Mouse (Mus musculus): ENCODE measurements around the gene Mrpl27. TPM values are rescaled to one million over a fixed set of nuclear protein-coding genes. Genes with fewer than 3 reads are reported as not detected.

Mrpl27 gene
- polyA plus RNA-seq (2014; fragmentation: Illumina TruSeq; extraction: RNeasy Lipid Tissue Mini Kit (QIAGEN cat#74804); ENCODE audit: low read depth, low replicate concordance): 31.7 TPM

DNA sequence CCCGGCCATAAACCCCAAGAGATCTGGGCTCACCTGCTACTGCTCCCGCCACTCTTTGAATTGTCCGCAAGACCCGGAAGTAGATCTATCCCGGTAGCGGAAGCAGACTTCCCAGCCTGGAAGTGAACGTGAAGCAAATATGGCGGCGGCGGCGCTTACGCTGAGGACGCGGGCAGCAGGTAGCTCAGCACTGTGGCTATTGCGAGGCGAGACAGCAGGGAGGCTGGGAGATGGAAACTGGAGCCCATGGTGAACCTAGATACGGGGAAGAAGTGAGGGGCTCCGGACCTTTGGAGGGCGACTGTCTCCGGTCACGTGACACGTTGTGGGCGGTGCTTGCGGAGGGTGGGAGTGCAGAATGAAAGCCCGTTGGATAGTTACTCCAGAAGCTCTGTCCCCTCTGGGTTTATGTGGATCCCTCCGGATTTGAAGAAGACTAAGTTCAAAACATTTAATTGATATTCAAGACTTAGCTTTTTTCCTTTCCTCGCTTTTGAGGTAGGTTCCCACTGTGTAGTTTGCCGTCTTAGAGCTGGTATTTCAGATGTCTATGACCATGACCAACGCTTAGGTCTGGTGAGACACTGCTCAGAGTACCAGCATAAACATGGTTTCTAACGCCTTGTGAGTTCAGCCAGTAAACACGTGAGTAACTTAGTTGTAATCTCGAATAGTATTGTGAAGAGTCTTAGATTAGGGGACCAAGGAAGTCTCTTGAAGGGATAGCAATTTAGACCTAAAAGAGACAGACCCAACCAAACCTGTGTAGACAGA, at the start of gene Mrpl27, which contains the start of gene Eme1:
Gene Mrpl27 (plus strand): TSS at position 105 of the 774 bp plus-strand sequence.
Gene Eme1 (minus strand): TSS at position 302 of the 774 bp plus-strand sequence.

DNA sequence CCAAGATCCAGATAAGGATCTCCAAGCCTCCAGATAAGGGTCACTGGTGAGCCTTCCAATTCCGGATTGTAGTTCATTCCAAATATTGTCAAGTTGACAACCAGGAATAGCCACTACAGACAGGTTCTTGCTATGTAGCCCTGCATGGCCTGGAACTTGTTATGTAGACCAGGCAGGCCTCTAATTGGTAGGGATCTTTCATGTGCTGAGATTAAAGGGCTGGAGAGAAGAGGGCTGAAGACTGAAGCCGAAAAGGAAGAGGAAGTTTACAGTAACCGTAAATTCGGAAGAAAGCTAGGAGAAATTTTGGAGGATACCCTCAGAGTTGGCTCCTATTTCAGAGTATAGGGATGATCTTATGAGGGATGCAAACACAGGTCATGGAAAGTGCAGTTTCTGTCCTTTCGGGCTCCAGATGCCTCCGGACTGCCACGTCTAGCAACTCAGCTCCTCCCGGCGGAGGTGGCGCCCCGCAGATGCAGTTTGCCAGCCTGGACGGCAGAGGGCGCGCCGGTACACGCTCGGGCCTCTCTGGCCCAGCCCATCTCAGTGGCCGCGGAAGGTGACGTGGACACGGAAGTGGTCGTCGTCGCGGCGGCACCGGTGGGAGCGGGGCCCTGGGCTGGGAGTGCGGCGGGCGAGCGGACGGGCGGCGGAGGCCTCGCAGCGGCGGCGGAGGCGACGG, 24.2 kb upstream of the Mrpl27 start, which contains the start of gene Lrrc59:
Gene Lrrc59 (plus strand): TSS at position 569 of the 685 bp plus-strand sequence.

DNA sequence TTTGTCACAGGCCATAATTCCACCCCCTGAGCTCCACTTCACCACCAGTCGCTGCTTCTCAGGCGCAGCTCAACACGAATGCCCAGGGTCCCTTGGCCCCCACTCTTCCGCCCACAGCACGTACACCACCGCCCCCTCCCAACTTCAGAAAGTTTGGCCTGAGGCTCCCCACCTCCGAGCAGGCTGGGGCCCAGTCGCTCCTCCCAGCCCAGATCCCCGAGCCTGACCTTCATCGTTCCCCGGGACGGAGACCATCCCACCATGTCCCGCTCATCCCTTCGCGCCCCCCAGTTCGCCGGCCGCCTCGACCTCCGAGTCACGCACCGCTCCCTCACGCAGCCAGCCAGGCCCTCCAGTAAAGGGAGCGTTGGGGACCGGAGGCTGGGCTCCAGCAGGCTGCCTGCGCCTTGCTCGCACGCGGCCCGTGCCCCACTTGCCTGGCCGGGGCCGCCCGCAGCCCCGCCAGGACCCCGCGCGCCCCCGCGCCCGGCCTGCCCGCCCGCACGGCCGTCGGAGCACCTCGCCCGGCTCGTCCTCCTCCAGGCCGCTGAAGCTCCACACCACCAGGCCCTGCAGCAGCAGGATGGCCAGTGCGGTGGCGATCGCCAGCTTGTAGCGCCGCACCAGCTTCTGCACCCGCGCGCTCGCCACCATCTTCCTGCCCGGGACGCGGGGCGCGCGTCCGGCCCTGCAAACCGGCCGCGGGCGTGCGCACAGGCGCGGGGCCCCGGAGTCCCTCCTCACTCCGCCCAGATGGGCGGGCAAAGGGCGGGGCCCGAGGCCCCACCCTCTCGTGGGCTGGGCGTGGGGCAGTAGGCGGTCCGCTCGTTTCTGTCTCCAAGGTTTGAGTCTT, 23.4 kb downstream of the Mrpl27 start, which contains the start of gene Xylt2:
Gene Xylt2 (minus strand): TSS at position 762 of the 853 bp plus-strand sequence.

DNA sequence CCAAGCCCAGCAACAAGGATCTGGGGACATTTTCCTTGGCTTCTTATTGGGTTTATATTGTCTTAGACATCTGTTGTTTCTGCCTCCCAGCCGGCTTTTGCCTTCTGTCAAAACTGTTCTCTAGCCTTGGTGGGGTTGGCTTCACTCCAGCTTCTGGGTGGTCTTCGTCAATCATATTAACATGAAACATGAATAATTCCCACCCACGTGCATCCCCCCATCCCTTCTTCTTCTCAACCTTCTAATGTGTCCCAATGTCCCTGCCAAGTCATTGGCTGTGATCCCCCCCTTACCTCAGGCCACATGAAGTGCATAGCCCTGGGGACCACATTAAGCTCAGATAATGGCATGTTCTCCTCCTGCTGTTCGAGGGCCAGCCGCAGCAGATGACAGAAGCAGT, 50.9 kb downstream of the Mrpl27 start, which contains the start of gene Gm11541:
Gene Gm11541 (minus strand): TSS at position 28 of the 400 bp plus-strand sequence.

Other genes with a start within 250 kb of the Mrpl27 start
- gene Cacna1g, start 179.6 kb upstream of the Mrpl27 start, polyA plus RNA-seq (2014; fragmentation: Illumina TruSeq; extraction: RNeasy Lipid Tissue Mini Kit (QIAGEN cat#74804); ENCODE audit: low read depth, low replicate concordance): not detected
- not detected for gene Spata20, start 167.6 kb upstream of the Mrpl27 start, polyA plus RNA-seq (2014; fragmentation: Illumina TruSeq; extraction: RNeasy Lipid Tissue Mini Kit (QIAGEN cat#74804); ENCODE audit: low read depth, low replicate concordance)
- gene Epn3, start 153.8 kb upstream of the Mrpl27 start, polyA plus RNA-seq (2014; fragmentation: Illumina TruSeq; extraction: RNeasy Lipid Tissue Mini Kit (QIAGEN cat#74804); ENCODE audit: low read depth, low replicate concordance): 1.2 TPM
- not detected for gene Mycbpap, start 132.0 kb upstream of the Mrpl27 start, polyA plus RNA-seq (2014; fragmentation: Illumina TruSeq; extraction: RNeasy Lipid Tissue Mini Kit (QIAGEN cat#74804); ENCODE audit: low read depth, low replicate concordance)
- 9.0 TPM for gene Rsad1, start 104.5 kb upstream of the Mrpl27 start, polyA plus RNA-seq (2014; fragmentation: Illumina TruSeq; extraction: RNeasy Lipid Tissue Mini Kit (QIAGEN cat#74804); ENCODE audit: low read depth, low replicate concordance)
- not detected for gene Chad, start 88.7 kb upstream of the Mrpl27 start, polyA plus RNA-seq (2014; fragmentation: Illumina TruSeq; extraction: RNeasy Lipid Tissue Mini Kit (QIAGEN cat#74804); ENCODE audit: low read depth, low replicate concordance)
- 111 TPM for gene Acsf2, start 51.9 kb upstream of the Mrpl27 start, polyA plus RNA-seq (2014; fragmentation: Illumina TruSeq; extraction: RNeasy Lipid Tissue Mini Kit (QIAGEN cat#74804); ENCODE audit: low read depth, low replicate concordance)
- gene Lrrc59, start 24.0 kb upstream of the Mrpl27 start, polyA plus RNA-seq (2014; fragmentation: Illumina TruSeq; extraction: RNeasy Lipid Tissue Mini Kit (QIAGEN cat#74804); ENCODE audit: low read depth, low replicate concordance): 75.6 TPM
- gene Eme1, start 197 bp downstream of the Mrpl27 start, polyA plus RNA-seq (2014; fragmentation: Illumina TruSeq; extraction: RNeasy Lipid Tissue Mini Kit (QIAGEN cat#74804); ENCODE audit: low read depth, low replicate concordance): not detected
- gene Xylt2, start 23.7 kb downstream of the Mrpl27 start, polyA plus RNA-seq (2014; fragmentation: Illumina TruSeq; extraction: RNeasy Lipid Tissue Mini Kit (QIAGEN cat#74804); ENCODE audit: low read depth, low replicate concordance): 1.2 TPM
- gene Gm11541, start 50.7 kb downstream of the Mrpl27 start, polyA plus RNA-seq (2014; fragmentation: Illumina TruSeq; extraction: RNeasy Lipid Tissue Mini Kit (QIAGEN cat#74804); ENCODE audit: low read depth, low replicate concordance): not detected
- gene Cdc34b, start 88.0 kb downstream of the Mrpl27 start, polyA plus RNA-seq (2014; fragmentation: Illumina TruSeq; extraction: RNeasy Lipid Tissue Mini Kit (QIAGEN cat#74804); ENCODE audit: low read depth, low replicate concordance): not detected
- gene Tmem92, start 128.9 kb downstream of the Mrpl27 start, polyA plus RNA-seq (2014; fragmentation: Illumina TruSeq; extraction: RNeasy Lipid Tissue Mini Kit (QIAGEN cat#74804); ENCODE audit: low read depth, low replicate concordance): not detected